Mouse (Mus musculus): ENCODE results near the gene 1700012B07Rik. TPM values are rescaled to one million over a fixed set of nuclear protein-coding genes. Genes with fewer than 3 reads are reported as not detected.

1700012B07Rik gene
- total and polyA plus RNA-seq, 3 experiments, result not detected

DNA sequence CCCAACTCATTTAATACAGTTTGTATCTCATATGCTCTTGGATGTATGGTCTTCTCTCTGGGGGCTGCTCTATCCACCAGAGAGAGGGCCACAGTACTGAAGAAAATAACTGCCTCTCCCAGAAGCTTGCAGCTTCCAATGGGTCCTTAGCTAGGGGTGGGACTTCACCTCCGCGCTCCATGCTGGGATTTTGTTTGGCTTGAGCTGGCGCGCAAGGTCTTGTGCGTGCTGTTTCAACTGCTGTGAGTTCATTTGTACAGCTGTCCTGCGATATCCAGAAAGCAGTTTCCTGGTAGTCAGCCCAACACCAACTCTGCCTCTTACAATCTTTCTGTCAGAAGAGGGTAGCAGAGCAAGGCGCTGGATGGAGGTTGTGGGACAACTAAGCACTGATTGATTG is 18.5 kb upstream of the 1700012B07Rik start:
- Histone ChIP-seq H3K4me3 (ENCODE audit: control insufficient read depth in 1 of 2, insufficient read depth in 1 of 2, low read depth in 2 of 2, low read length in 2 of 2) (no peak overlapping the region), H3K27me3 (ENCODE audit: control insufficient read depth in 1 of 2, insufficient read depth in 2 of 2, low read length in 2 of 2) (peaks cover 0 to 2% of the 10 kb centered on the region in 2 experiments; a peak in 1 of 4 replicates), H3K9me3 (replicated peaks; ENCODE audit: insufficient read depth, low read length) (no peaks in the 10 kb centered on the region), H3K36me3 (ENCODE audit: control insufficient read depth in 1 of 2, insufficient read depth in 2 of 2, low read length in 2 of 2) (no peaks in the 10 kb centered on the region), H3K79me2 (ENCODE audit: control insufficient read depth, insufficient read depth, low read length, poor library complexity) (no peaks in the 10 kb centered on the region), H3K9ac (ENCODE audit: control insufficient read depth, low read depth, low read length, poor library complexity, severe bottlenecking) (no peak overlapping the region), H3K27ac (ENCODE audit: control insufficient read depth, low read depth, low read length) (no peak overlapping the region), H3K4me1 (ENCODE audit: control insufficient read depth in 1 of 2, insufficient read depth in 2 of 2, low read length in 2 of 2) (no peaks in the 10 kb centered on the region)
- TF ChIP-seq RAD21 (IDR thresholded peaks at IDR 0.05; ENCODE audit: low read depth, low read length), result no peak
- no peak for TF ChIP-seq JUND (IDR thresholded peaks at IDR 0.05; ENCODE audit: low read depth, low read length)
- TF ChIP-seq MYC (IDR thresholded peaks at IDR 0.05; ENCODE audit: low read depth, low read length), result no peak
- TF ChIP-seq TBP (IDR thresholded peaks at IDR 0.05; ENCODE audit: low read depth, low read length), result no peak
- TF ChIP-seq GATA1 (IDR thresholded peaks at IDR 0.05; ENCODE audit: low read depth, low read length), result no peak
- TF ChIP-seq MAX (IDR thresholded peaks at IDR 0.05; ENCODE audit: low read length), result no peak
- no peak for TF ChIP-seq CHD2 (IDR thresholded peaks at IDR 0.05; ENCODE audit: low read length)
- TF ChIP-seq E2F4 (IDR thresholded peaks at IDR 0.05; ENCODE audit: borderline replicate concordance, low read depth, low read length), result no peak
- no peak for TF ChIP-seq CHD1 (IDR thresholded peaks at IDR 0.05; ENCODE audit: low read depth, low read length)
- no peak for TF ChIP-seq POLR2A (IDR thresholded peaks at IDR 0.05; ENCODE audit: control insufficient read depth in 1 of 2, insufficient read depth in 1 of 2, low read depth in 1 of 2, low read length in 2 of 2, poor library complexity in 1 of 2)
- TF ChIP-seq NRF1 (IDR thresholded peaks at IDR 0.05; ENCODE audit: insufficient read depth, low read depth, low read length, poor library complexity, severe bottlenecking), result no peak
- no peak for TF ChIP-seq MEF2A (IDR thresholded peaks at IDR 0.05; ENCODE audit: extremely low read depth, insufficient replicate concordance, low read depth, low read length, poor library complexity, severe bottlenecking)
- no peak for TF ChIP-seq BHLHE40 (IDR thresholded peaks at IDR 0.05; ENCODE audit: borderline replicate concordance, low read depth, low read length)
- TF ChIP-seq MAFK (IDR thresholded peaks at IDR 0.05; ENCODE audit: borderline replicate concordance, low read depth, low read length), result no peak
- no peak for TF ChIP-seq SIN3A (IDR thresholded peaks at IDR 0.05; ENCODE audit: low read length)
- TF ChIP-seq POLR2AphosphoS2 (IDR thresholded peaks at IDR 0.05; ENCODE audit: low read length), result no peak
- TF ChIP-seq MYB (IDR thresholded peaks at IDR 0.05; ENCODE audit: low read depth, low read length), result no peak
- no peak for DNase-seq (ENCODE audit: low read depth, low spot score)

- H3K27ac ChIP-seq (ENCODE audit: control insufficient read depth, low read depth, low read length), result no peak overlapping the region
- H3K36me3 ChIP-seq (ENCODE audit: control insufficient read depth in 1 of 2, insufficient read depth in 2 of 2, low read length in 2 of 2), result no peaks in the 10 kb centered on the region
- H3K4me1 ChIP-seq (ENCODE audit: control insufficient read depth in 1 of 2, insufficient read depth in 2 of 2, low read length in 2 of 2), result no peaks in the 10 kb centered on the region
- H3K9ac ChIP-seq (ENCODE audit: control insufficient read depth, low read depth, low read length, poor library complexity, severe bottlenecking), result no peak overlapping the region
- no peak for TF ChIP-seq KAT2A (conservative IDR thresholded peaks at IDR 0.05; ENCODE audit: low read depth, low read length)
- no peak for TF ChIP-seq E2F4 (IDR thresholded peaks at IDR 0.05; ENCODE audit: borderline replicate concordance, low read depth, low read length)
- TF ChIP-seq RCOR1 (IDR thresholded peaks at IDR 0.05; ENCODE audit: low read depth, low read length), result no peak
- no peak for TF ChIP-seq SIN3A (IDR thresholded peaks at IDR 0.05; ENCODE audit: low read length)
- no peak for TF ChIP-seq MAFK (IDR thresholded peaks at IDR 0.05; ENCODE audit: borderline replicate concordance, low read depth, low read length)
- DNase-seq (ENCODE audit: low read depth, low spot score), result no peak
- no peaks in the 10 kb centered on the region for H3K79me2 ChIP-seq (ENCODE audit: control insufficient read depth, insufficient read depth, low read length, poor library complexity)
- no peaks in the 10 kb centered on the region for H3K9me3 ChIP-seq (replicated peaks; ENCODE audit: insufficient read depth, low read length)
- peaks cover 0 to 2% of the 10 kb centered on the region in 2 experiments; a peak in 1 of 4 replicates for H3K27me3 ChIP-seq (ENCODE audit: control insufficient read depth in 1 of 2, insufficient read depth in 2 of 2, low read length in 2 of 2)
- H3K4me3 ChIP-seq (ENCODE audit: control insufficient read depth in 1 of 2, insufficient read depth in 1 of 2, low read depth in 2 of 2, low read length in 2 of 2), result no peak overlapping the region
Measured at GRCm38 (mm10) chr11:109845601-109846000, 17.8 kb upstream of the 1700012B07Rik start.
